Mouse (Mus musculus) heart, adult 8-10 months (tissue): ENCODE measurements around the gene Slc8a2. TPM values are rescaled to one million over a fixed set of nuclear protein-coding genes. Genes with fewer than 3 reads are reported as not detected.

Source experiments
- DNase-seq: peaks from one replicate; pipeline ENCODE4 v3.0.0; 2022; ENCODE audit warnings: low spot score
- total RNA-seq, 4 experiments: library from RNA; stranded (reverse); gene quantifications; 2 replicates each; pipeline ENCODE4 v1.2.4; 2022

The Slc8a2 gene
- total RNA-seq, result under 1 TPM; 0.66 to 0.84 (median 0.70) TPM

GRCm38 (mm10) chr7:16129421-16129845, at the start of gene Slc8a2:
TSS of gene Slc8a2 (plus strand) at chr7:16129826.
- DNase-seq, result peak; percentile 65

- no peak for DNase-seq
These were observed 49.7 kb upstream of the Slc8a2 start for GRCm38 (mm10) chr7:16079947-16080346.

- DNase-seq, result no peak
These were observed 49.0 kb upstream of the Slc8a2 start for GRCm38 (mm10) chr7:16080581-16080980.

- no peak for DNase-seq
These were observed 46.3 kb upstream of the Slc8a2 start for GRCm38 (mm10) chr7:16083361-16083760.

- DNase-seq, result no peak
These were observed 42.0 kb upstream of the Slc8a2 start for GRCm38 (mm10) chr7:16087587-16087986.

- no peak for DNase-seq
These were observed 35.0 kb upstream of the Slc8a2 start for GRCm38 (mm10) chr7:16094592-16094991.

- peak; percentile 99 for DNase-seq
These were observed 31.3 kb upstream of the Slc8a2 start, which contains the start of gene Napa for GRCm38 (mm10) chr7:16098021-16099017. TSS of gene Napa (plus strand) at chr7:16098458.

- DNase-seq, result no peak
These were observed 29.7 kb upstream of the Slc8a2 start for GRCm38 (mm10) chr7:16099901-16100300.

- no peak for DNase-seq
These were observed 28.5 kb upstream of the Slc8a2 start for GRCm38 (mm10) chr7:16101081-16101480.

- no peak for DNase-seq
These were observed 27.7 kb upstream of the Slc8a2 start for GRCm38 (mm10) chr7:16101726-16102475.

GRCm38 (mm10) chr7:16102686-16103226, 26.9 kb upstream of the Slc8a2 start:
- DNase-seq, result no peak

- no peak for DNase-seq
These were observed 25.9 kb upstream of the Slc8a2 start for GRCm38 (mm10) chr7:16103760-16104159.

GRCm38 (mm10) chr7:16104611-16105388, 24.8 kb upstream of the Slc8a2 start:
- DNase-seq, result no peak

GRCm38 (mm10) chr7:16108886-16109542, 20.6 kb upstream of the Slc8a2 start:
- no peak for DNase-seq

GRCm38 (mm10) chr7:16110158-16110557, 19.5 kb upstream of the Slc8a2 start:
- DNase-seq, result no peak

- DNase-seq, result no peak
These were observed 18.1 kb upstream of the Slc8a2 start for GRCm38 (mm10) chr7:16111284-16112090.

- no peak for DNase-seq
These were observed 13.2 kb upstream of the Slc8a2 start for GRCm38 (mm10) chr7:16116418-16116817.

- DNase-seq, result no peak
These were observed 12.5 kb upstream of the Slc8a2 start for GRCm38 (mm10) chr7:16117100-16117499.

GRCm38 (mm10) chr7:16119569-16120261, 9.9 kb upstream of the Slc8a2 start, which contains the start of gene Kptn:
TSS of gene Kptn (plus strand) at chr7:16119895.
- peak; percentile 92 for DNase-seq
